Mouse (Mus musculus) lung, embryonic 14.5 days (tissue): Measurements from ENCODE around the gene Bach2. TPM values are rescaled to one million over a fixed set of nuclear protein-coding genes. Genes with fewer than 3 reads are reported as not detected.
A peak's percentile ranks its signal among the peaks of the same experiment; 100 is the strongest.

Experiments
- ATAC-seq: fragments of 200-750 bp; cut with Nextera tagmentation; 2 replicates; pipeline ENCODE4 v1.8.0; 2017; ENCODE audit warnings: mild to moderate bottlenecking, moderate TSS enrichment, moderate library complexity; ENCODE audit not compliant: insufficient read depth
- DNase-seq: peaks from one replicate; pipeline ENCODE4 v3.0.0-alpha.2; 2015
- H3K27ac ChIP-seq: fragments of 300-500 bp; sonication (generic); 2 replicates; pipeline ENCODE4 v1.5.1; 2014; ENCODE audit warnings: low read depth, mild to moderate bottlenecking, moderate library complexity
- H3K27me3 ChIP-seq: fragments of 300-500 bp; sonication (generic); 2 replicates; pipeline ENCODE4 v1.6.1; 2014; ENCODE audit warnings: low read length, control low read depth; ENCODE audit not compliant: insufficient read depth
- H3K36me3 ChIP-seq: fragments of 300-500 bp; sonication (generic); 2 replicates; pipeline ENCODE4 v1.6.1; 2014; ENCODE audit warnings: control low read depth; ENCODE audit not compliant: insufficient read depth
- H3K4me1 ChIP-seq: fragments of 300-500 bp; sonication (generic); 2 replicates; pipeline ENCODE4 v1.6.1; 2014; ENCODE audit warnings: antibody characterized with exemption, control low read depth; ENCODE audit not compliant: insufficient read depth
- H3K4me2 ChIP-seq: fragments of 300-500 bp; sonication (generic); 2 replicates; pipeline ENCODE4 v1.6.1; 2014; ENCODE audit warnings: mild to moderate bottlenecking
- H3K4me3 ChIP-seq: fragments of 300-500 bp; sonication (generic); 2 replicates; pipeline ENCODE4 v1.5.1; 2014; ENCODE audit warnings: low read depth, low read length
- H3K9ac ChIP-seq: fragments of 300-500 bp; sonication (generic); 2 replicates; pipeline ENCODE4 v1.6.1; 2014
- H3K9me3 ChIP-seq: fragments of 300-500 bp; sonication (generic); 2 replicates; pipeline ENCODE4 v1.6.1; 2016; ENCODE audit warnings: low read depth, low read length, control low read depth
- CTCF ChIP-seq: IDR thresholded peaks from 2 replicates; pipeline ENCODE4 v1.5.1; 2016; ENCODE audit warnings: antibody characterized with exemption, low read depth
- WGBS: fragments of 180-500 bp; shearing (Covaris S2); extraction: QIAGEN DNeasy Blood & Tissue Kit; methylation state at CpG from one replicate; pipeline ENCODE4 v1.1.7; 2014; 5-methylcytosine and 5-hydroxymethylcytosine counted together
- polyA plus RNA-seq: library from polyadenylated mRNA; unstranded; fragments of >200 nt; fragmentation: Nextera tagmentation; extraction: Ambion mirVana; gene quantifications from 2 replicates; pipeline ENCODE4 v1.2.1, GENCODE M21; 2014

The Bach2 gene
- polyA plus RNA-seq, 1 experiment from 2014 or later = 16.1 TPM

- Histone ChIP-seq H3K27ac (peak overlapping the region; percentile 82), H3K27me3 (no peaks in the 10 kb centered on the region), H3K4me2 (peak overlapping the region; percentile 33; the same call in 1 of the 2 replicates), H3K9ac (no peak overlapping the region), H3K36me3 (no peaks in the 10 kb centered on the region), H3K9me3 (no peaks in the 10 kb centered on the region), H3K4me3 (no peak overlapping the region), H3K4me1 (peaks cover 56% of the 10 kb centered on the region)
- DNase-seq (peak; percentile 50), ATAC-seq (no peak)
- TF ChIP-seq CTCF = no peak
- 21% methylated on average over 6 of the region's 6 CpGs for WGBS
Observed at GRCm38 (mm10) chr4:32521361-32521740, 282.7 kb downstream of the Bach2 start.

GRCm38 (mm10) chr4:32522013-32522412, 283.4 kb downstream of the Bach2 start:
- Histone ChIP-seq H3K4me1 (peaks cover 56% of the 10 kb centered on the region), H3K4me2 (no peak overlapping the region), H3K9me3 (no peaks in the 10 kb centered on the region), H3K36me3 (no peaks in the 10 kb centered on the region), H3K4me3 (no peak overlapping the region), H3K27me3 (no peaks in the 10 kb centered on the region), H3K9ac (no peak overlapping the region), H3K27ac (peak overlapping the region; percentile 82)
- no peak for TF ChIP-seq CTCF
- no peak for ATAC-seq
- DNase-seq = no peak
- WGBS = 36% methylated on average over 2 of the region's 2 CpGs

- 19% methylated on average over 2 of the region's 2 CpGs for WGBS
- no peak for ATAC-seq
- Histone ChIP-seq H3K4me2 (no peak overlapping the region), H3K4me1 (peaks cover 42% of the 10 kb centered on the region), H3K9me3 (no peaks in the 10 kb centered on the region), H3K27ac (0 out of 2 replicates have a peak overlapping the region, but pooled peaks have one; percentile 20), H3K9ac (no peak overlapping the region), H3K4me3 (no peak overlapping the region), H3K27me3 (no peaks in the 10 kb centered on the region), H3K36me3 (no peaks in the 10 kb centered on the region)
- no peak for TF ChIP-seq CTCF
- DNase-seq = peak; percentile 81
Observed at GRCm38 (mm10) chr4:32524282-32524681, 285.7 kb downstream of the Bach2 start.

- Histone ChIP-seq H3K27me3 (no peaks in the 10 kb centered on the region), H3K36me3 (no peaks in the 10 kb centered on the region), H3K9ac (no peak overlapping the region), H3K27ac (no peak overlapping the region), H3K9me3 (no peaks in the 10 kb centered on the region), H3K4me3 (no peak overlapping the region), H3K4me1 (peaks cover 40% of the 10 kb centered on the region), H3K4me2 (no peak overlapping the region)
- 65% methylated on average over 5 of the region's 5 CpGs for WGBS
- no peak for ATAC-seq
- no peak for TF ChIP-seq CTCF
- no peak for DNase-seq
Observed at GRCm38 (mm10) chr4:32525000-32525399, 286.4 kb downstream of the Bach2 start.

- DNase-seq = no peak
- no peak for TF ChIP-seq CTCF
Observed at GRCm38 (mm10) chr4:32526228-32526836, 287.7 kb downstream of the Bach2 start.

DNA sequence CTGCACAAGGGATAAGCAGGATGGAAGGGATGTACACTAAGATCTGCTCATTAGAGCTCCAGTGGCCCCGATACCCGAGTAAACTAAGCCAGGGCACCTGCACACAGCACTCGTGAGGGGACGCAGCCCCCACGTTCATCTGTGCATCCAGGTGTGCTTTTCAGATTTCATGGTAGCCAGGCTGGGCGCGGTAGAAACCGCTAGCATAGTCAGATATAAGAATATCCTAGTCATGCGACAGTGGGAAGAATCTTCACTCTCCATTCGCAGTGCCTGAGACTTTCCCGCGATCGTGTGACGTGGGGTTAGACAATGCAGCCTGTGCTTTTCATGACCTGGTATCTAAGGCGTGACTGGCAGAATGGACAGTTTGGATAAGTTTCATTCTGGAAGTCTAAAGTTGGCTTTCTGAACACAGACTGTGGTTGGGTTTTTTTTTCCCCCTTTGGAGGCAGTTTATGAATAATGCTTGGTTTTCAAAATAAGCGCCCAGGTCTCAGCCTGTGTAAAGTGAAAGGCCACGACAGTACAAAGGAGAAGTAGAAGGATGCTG, 290.9 kb downstream of the Bach2 start:
- 84% methylated on average over 17 of the region's 17 CpGs for WGBS
- H3K4me2 ChIP-seq = no peak overlapping the region
- no peak for TF ChIP-seq CTCF
- H3K9me3 ChIP-seq = no peaks in the 10 kb centered on the region
- no peaks in the 10 kb centered on the region for H3K36me3 ChIP-seq
- no peak for ATAC-seq
- H3K4me1 ChIP-seq = peaks cover 9% of the 10 kb centered on the region; the same call in 1 of the 2 replicates
- no peak overlapping the region for H3K27ac ChIP-seq
- no peak overlapping the region for H3K9ac ChIP-seq
- no peaks in the 10 kb centered on the region for H3K27me3 ChIP-seq
- DNase-seq = no peak
- H3K4me3 ChIP-seq = no peak overlapping the region

More at GRCm38 (mm10) chr4:32526228-32526836, 287.7 kb downstream of the Bach2 start:
- no peak for ATAC-seq
- H3K4me1 ChIP-seq = peaks cover 30% of the 10 kb centered on the region
- H3K27ac ChIP-seq = no peak overlapping the region
- H3K27me3 ChIP-seq = no peaks in the 10 kb centered on the region
- 76% methylated on average over 9 of the region's 9 CpGs for WGBS
- H3K9ac ChIP-seq = no peak overlapping the region
- H3K4me3 ChIP-seq = no peak overlapping the region
- no peak overlapping the region for H3K4me2 ChIP-seq
- H3K36me3 ChIP-seq = no peaks in the 10 kb centered on the region
- H3K9me3 ChIP-seq = no peaks in the 10 kb centered on the region

- Histone ChIP-seq H3K27ac (peak overlapping the region; percentile 63), H3K4me3 (peak overlapping the region; percentile 19), H3K27me3 (no peaks in the 10 kb centered on the region), H3K9me3 (no peaks in the 10 kb centered on the region), H3K4me1 (peaks cover 5% of the 10 kb centered on the region; the same call in 1 of the 2 replicates), H3K4me2 (peak overlapping the region; percentile 56), H3K36me3 (no peaks in the 10 kb centered on the region), H3K9ac (no peak overlapping the region)
- DNase-seq (no peak), ATAC-seq (no peak)
- 55% methylated on average over 9 of the region's 9 CpGs for WGBS
- TF ChIP-seq CTCF = no peak
Observed at GRCm38 (mm10) chr4:32530421-32530920, 291.9 kb downstream of the Bach2 start.
